Mouse (Mus musculus) megakaryocyte progenitor cell, adult 5-6 weeks (primary cell): Measurements from ENCODE around the gene Lrtm1. TPM values are rescaled to one million over a fixed set of nuclear protein-coding genes. Genes with fewer than 3 reads are reported as not detected.

Source experiments
- ATAC-seq: replicated peaks from 2 replicates; pipeline ENCODE4 v1.8.0; 2016; ENCODE audit warnings: mild to moderate bottlenecking, moderate TSS enrichment, inconsistent platforms; ENCODE audit not compliant: poor library complexity
- total RNA-seq, 2 experiments: library from RNA; stranded (forward) in 1 of 2; stranded (reverse) in 1 of 2; fragments of 157-497, 149-512 nt in 1 of 2; fragments of 200-1000 nt in 1 of 2; gene quantifications; 2 replicates each; pipeline versions ENCODE4 v1.2.3 to v1.2.4; 2015 to 2017

The Lrtm1 gene
- total RNA-seq (2015) (not detected in 2 replicates), total RNA-seq (2017) (not detected in 2 replicates)

GRCm38 (mm10) chr14:29017883-29018282, at the start of gene Lrtm1:
Gene Lrtm1 (plus strand): TSS chr14:29018208.
- ATAC-seq, result no peak

GRCm38 (mm10) chr14:28969247-28969646, 48.8 kb upstream of the Lrtm1 start:
- no peak for ATAC-seq

- ATAC-seq, result no peak
Observed at GRCm38 (mm10) chr14:28972620-28973019, 45.4 kb upstream of the Lrtm1 start.

- ATAC-seq, result no peak
Observed at GRCm38 (mm10) chr14:28979230-28979629, 38.8 kb upstream of the Lrtm1 start.

- ATAC-seq, result no peak
Observed at GRCm38 (mm10) chr14:28980482-28980881, 37.5 kb upstream of the Lrtm1 start.

GRCm38 (mm10) chr14:28984276-28984675, 33.7 kb upstream of the Lrtm1 start:
- no peak for ATAC-seq

GRCm38 (mm10) chr14:28988211-28988900, 29.7 kb upstream of the Lrtm1 start:
- ATAC-seq, result no peak

GRCm38 (mm10) chr14:28996569-28996968, 21.4 kb upstream of the Lrtm1 start:
- ATAC-seq, result no peak

GRCm38 (mm10) chr14:29005228-29005840, 12.7 kb upstream of the Lrtm1 start:
- no peak for ATAC-seq

GRCm38 (mm10) chr14:29009644-29010043, 8.4 kb upstream of the Lrtm1 start:
- ATAC-seq, result no peak

GRCm38 (mm10) chr14:29013161-29013560, 4.8 kb upstream of the Lrtm1 start:
- ATAC-seq, result no peak

GRCm38 (mm10) chr14:29014680-29015079, 3.3 kb upstream of the Lrtm1 start:
- ATAC-seq, result no peak

GRCm38 (mm10) chr14:29015896-29016295, 2.1 kb upstream of the Lrtm1 start:
- no peak for ATAC-seq

GRCm38 (mm10) chr14:29018316-29019000, 450 bp downstream of the Lrtm1 start:
- no peak for ATAC-seq

GRCm38 (mm10) chr14:29021295-29021694, 3.3 kb downstream of the Lrtm1 start:
- ATAC-seq, result no peak

GRCm38 (mm10) chr14:29023246-29023645, 5.2 kb downstream of the Lrtm1 start:
- no peak for ATAC-seq

- ATAC-seq, result no peak
Observed at GRCm38 (mm10) chr14:29025335-29025734, 7.3 kb downstream of the Lrtm1 start.

GRCm38 (mm10) chr14:29027276-29027675, 9.3 kb downstream of the Lrtm1 start:
- ATAC-seq, result no peak

GRCm38 (mm10) chr14:29028391-29029106, 10.5 kb downstream of the Lrtm1 start:
- no peak for ATAC-seq

GRCm38 (mm10) chr14:29029107-29029469, 11.1 kb downstream of the Lrtm1 start:
- no peak for ATAC-seq

- ATAC-seq, result no peak
Observed at GRCm38 (mm10) chr14:29029896-29030420, 11.9 kb downstream of the Lrtm1 start.
